Mouse (Mus musculus): ENCODE measurements around the gene Txnl4b. TPM values are rescaled to one million over a fixed set of nuclear protein-coding genes. Genes with fewer than 3 reads are reported as not detected.

Gene Txnl4b
- polyA plus RNA-seq (2012; rRNA removed; ENCODE audit: low replicate concordance) = 2.4 and 3.2 TPM in 2 replicates

GRCm38 (mm10) chr8:109565498-109566333 is at the start of gene Txnl4b, which contains the start of gene Dhx38:
Txnl4b (plus strand) TSS chr8:109565892.
Dhx38 (minus strand) TSS chr8:109565861.

GRCm38 (mm10) chr8:109578900-109579301 is 13.2 kb downstream of the Txnl4b start, which contains the start of gene Hp:
Hp (minus strand) TSS chr8:109579172.

GRCm38 (mm10) chr8:109608271-109609152 is 42.8 kb downstream of the Txnl4b start, which contains the start of gene Dhodh:
Dhodh (minus strand) TSS chr8:109608673.

GRCm38 (mm10) chr8:109614243-109615210 is 48.8 kb downstream of the Txnl4b start, which contains the start of gene Pkd1l3:
Pkd1l3 (plus strand) TSS chr8:109614517.

Other genes starting within 250 kb of the Txnl4b start
- gene Pmfbp1, start 71.9 kb upstream of the Txnl4b start, polyA plus RNA-seq (2012; rRNA removed; ENCODE audit: low replicate concordance) = not detected in 2 replicates
- gene Dhx38, start within 50 bp of the Txnl4b start, polyA plus RNA-seq (2012; rRNA removed; ENCODE audit: low replicate concordance) = 12.4 and 18.2 TPM in 2 replicates
- 0.92 and 18.9 TPM in 2 replicates for gene Hp, start 13.3 kb downstream of the Txnl4b start, polyA plus RNA-seq (2012; rRNA removed; ENCODE audit: low replicate concordance)
- 9.6 and 17.6 TPM in 2 replicates for gene Dhodh, start 42.8 kb downstream of the Txnl4b start, polyA plus RNA-seq (2012; rRNA removed; ENCODE audit: low replicate concordance)
- gene Pkd1l3, start 48.6 kb downstream of the Txnl4b start, polyA plus RNA-seq (2012; rRNA removed; ENCODE audit: low replicate concordance) = 0.05 TPM in 2 replicates
- 21.5 and 23.7 TPM in 2 replicates for gene Ist1, start 127.4 kb downstream of the Txnl4b start, polyA plus RNA-seq (2012; rRNA removed; ENCODE audit: low replicate concordance)
- 4.3 TPM in 2 replicates for gene Zfp821, start 139.7 kb downstream of the Txnl4b start, polyA plus RNA-seq (2012; rRNA removed; ENCODE audit: low replicate concordance)
- gene Atxn1l, start 171.8 kb downstream of the Txnl4b start, polyA plus RNA-seq (2012; rRNA removed; ENCODE audit: low replicate concordance) = 2.5 and 3.5 TPM in 2 replicates
- 10.0 and 11.0 TPM in 2 replicates for gene Ap1g1, start 212.7 kb downstream of the Txnl4b start, polyA plus RNA-seq (2012; rRNA removed; ENCODE audit: low replicate concordance)